Mouse (Mus musculus): ENCODE results near the gene Tesk2. TPM values are rescaled to one million over a fixed set of nuclear protein-coding genes. Genes with fewer than 3 reads are reported as not detected.

The Tesk2 gene
- polyA plus RNA-seq, 2 experiments = 1.6 to 3.2 TPM

DNA sequence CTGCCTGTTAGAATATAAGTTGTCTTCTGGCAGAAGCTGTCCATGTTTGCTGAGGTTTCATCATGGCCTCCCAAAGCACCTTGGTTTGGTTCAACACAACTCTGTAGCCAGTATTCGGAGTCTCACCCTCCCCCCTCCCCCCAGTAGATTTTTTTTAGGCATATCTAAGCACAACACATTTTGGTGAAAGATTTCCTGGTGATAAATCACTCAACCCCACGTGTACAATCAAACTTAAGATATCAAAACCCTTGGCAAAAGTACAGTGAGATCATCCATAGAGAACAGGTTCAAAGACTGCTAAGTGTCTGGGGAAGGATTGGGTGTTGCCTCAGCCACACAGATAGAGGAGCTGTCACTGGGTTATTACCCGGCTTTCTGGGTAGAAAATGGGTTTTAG is 90.3 kb downstream of the Tesk2 start:
- Histone ChIP-seq H3K36me3 (replicated peaks; ENCODE audit: control insufficient read depth, insufficient read depth, low read depth) (no peaks in the 10 kb centered on the region; the same call in 1 of the 2 replicates), H3K27ac (no peak overlapping the region), H3K4me2 (ENCODE audit: low read depth) (no peak overlapping the region), H3K27me3 (ENCODE audit: control insufficient read depth, insufficient read depth, low read length) (no peaks in the 10 kb centered on the region), H3K9ac (replicated peaks) (no peak overlapping the region), H3K9me3 (ENCODE audit: control insufficient read depth, low read length) (no peaks in the 10 kb centered on the region), H3K4me1 (replicated peaks; ENCODE audit: control insufficient read depth in 2 of 2, insufficient read depth in 2 of 2, low read length in 1 of 2) (peaks cover 8% of the 10 kb centered on the region in 2 experiments), H3K4me3 (ENCODE audit: insufficient read depth in 1 of 2, low read depth in 2 of 2, low read length in 2 of 2) (no peak overlapping the region)
- no peak for ATAC-seq (ENCODE audit: insufficient read depth)
- WGBS (ENCODE audit: insufficient replicate concordance) = 13% methylated on average over 3 of the region's 3 CpGs
- TF ChIP-seq CTCF (IDR thresholded peaks at IDR 0.05; ENCODE audit: low read depth) (no peak), EP300 (IDR thresholded peaks at IDR 0.05; ENCODE audit: low read depth) (no peak)
- DNase-seq (ENCODE audit: low read depth in 3 of 3, low spot score in 3 of 3) = no peak

DNA sequence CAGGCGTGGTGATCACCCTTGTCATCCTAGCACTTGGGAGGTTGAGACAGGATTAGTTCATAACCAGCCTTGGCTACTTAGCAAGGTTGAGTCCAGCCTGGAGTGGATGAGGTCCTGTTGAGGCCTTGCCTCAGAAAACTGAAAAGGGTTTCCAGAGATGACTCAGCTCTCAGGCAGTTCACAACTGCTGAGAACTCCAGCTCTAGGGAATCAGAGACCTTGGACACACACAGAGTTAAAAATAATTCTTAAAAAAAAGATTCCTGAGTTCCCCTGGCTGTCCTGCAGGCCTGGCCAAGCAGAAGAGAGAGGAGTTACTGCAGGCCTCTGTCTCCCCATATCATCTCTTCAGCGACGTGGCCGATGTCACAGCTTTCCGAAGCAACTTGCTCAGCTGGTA is 94.5 kb downstream of the Tesk2 start:
- Histone ChIP-seq H3K27me3 (ENCODE audit: control insufficient read depth, insufficient read depth, low read length) (peaks cover 5% of the 10 kb centered on the region), H3K27ac (no peak overlapping the region), H3K4me3 (ENCODE audit: insufficient read depth in 1 of 2, low read depth in 2 of 2, low read length in 2 of 2) (no peak overlapping the region), H3K9ac (replicated peaks) (no peak overlapping the region), H3K36me3 (replicated peaks; ENCODE audit: control insufficient read depth, insufficient read depth, low read depth) (no peaks in the 10 kb centered on the region), H3K9me3 (ENCODE audit: control insufficient read depth, low read length) (no peaks in the 10 kb centered on the region), H3K4me2 (ENCODE audit: low read depth) (no peak overlapping the region), H3K4me1 (replicated peaks; ENCODE audit: control insufficient read depth in 2 of 2, insufficient read depth in 2 of 2, low read length in 1 of 2) (0 out of 4 replicates have a peak, but pooled peaks cover 0 to 1% of the 10 kb centered on the region in 2 experiments)
- 83% methylated on average over 5 of the region's 5 CpGs for WGBS (ENCODE audit: insufficient replicate concordance)
- no peak for TF ChIP-seq EP300 (IDR thresholded peaks at IDR 0.05; ENCODE audit: low read depth)
- TF ChIP-seq CTCF (IDR thresholded peaks at IDR 0.05; ENCODE audit: low read depth) = no peak
- ATAC-seq (ENCODE audit: insufficient read depth) = no peak
- no peak for DNase-seq (ENCODE audit: low read depth in 3 of 3, low spot score in 3 of 3)

DNA sequence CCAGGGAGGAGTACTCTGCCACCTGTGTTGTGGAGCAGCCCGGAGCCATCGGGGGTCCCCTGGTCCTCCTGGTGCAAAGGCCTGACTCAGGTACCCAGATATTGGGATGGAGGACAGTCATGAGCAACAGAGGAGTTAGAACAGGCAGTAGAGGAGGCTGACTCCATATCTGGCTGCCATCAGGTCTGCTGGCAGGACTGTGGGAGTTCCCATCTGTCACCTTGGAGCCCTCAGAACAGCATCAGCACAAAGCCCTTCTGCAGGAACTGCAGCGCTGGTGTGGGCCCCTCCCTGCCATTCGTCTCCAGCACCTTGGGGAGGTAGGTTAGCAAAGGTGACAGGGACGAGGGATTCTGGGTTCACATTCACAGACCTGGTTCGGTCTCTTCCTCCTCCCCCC is 96.7 kb downstream of the Tesk2 start:
- WGBS (ENCODE audit: insufficient replicate concordance) = 62% methylated on average over 6 of the region's 6 CpGs
- no peak overlapping the region for H3K4me2 ChIP-seq (ENCODE audit: low read depth)
- H3K4me1 ChIP-seq (replicated peaks; ENCODE audit: control insufficient read depth in 2 of 2, insufficient read depth in 2 of 2, low read length in 1 of 2) = peaks cover 0 to 3% of the 10 kb centered on the region in 2 experiments; a peak in 1 of 4 replicates
- H3K36me3 ChIP-seq (replicated peaks; ENCODE audit: control insufficient read depth, insufficient read depth, low read depth) = no peaks in the 10 kb centered on the region
- no peak overlapping the region for H3K9ac ChIP-seq (replicated peaks)
- no peaks in the 10 kb centered on the region for H3K9me3 ChIP-seq (ENCODE audit: control insufficient read depth, low read length)
- no peak overlapping the region for H3K4me3 ChIP-seq (ENCODE audit: insufficient read depth in 1 of 2, low read depth in 2 of 2, low read length in 2 of 2)
- no peak for TF ChIP-seq EP300 (IDR thresholded peaks at IDR 0.05; ENCODE audit: low read depth)
- no peak for TF ChIP-seq CTCF (IDR thresholded peaks at IDR 0.05; ENCODE audit: low read depth)
- ATAC-seq (ENCODE audit: insufficient read depth) (no peak), DNase-seq (ENCODE audit: low read depth in 3 of 3, low spot score in 3 of 3) (no peak)
- no peak overlapping the region for H3K27ac ChIP-seq
- peaks cover 9% of the 10 kb centered on the region for H3K27me3 ChIP-seq (ENCODE audit: control insufficient read depth, insufficient read depth, low read length)

DNA sequence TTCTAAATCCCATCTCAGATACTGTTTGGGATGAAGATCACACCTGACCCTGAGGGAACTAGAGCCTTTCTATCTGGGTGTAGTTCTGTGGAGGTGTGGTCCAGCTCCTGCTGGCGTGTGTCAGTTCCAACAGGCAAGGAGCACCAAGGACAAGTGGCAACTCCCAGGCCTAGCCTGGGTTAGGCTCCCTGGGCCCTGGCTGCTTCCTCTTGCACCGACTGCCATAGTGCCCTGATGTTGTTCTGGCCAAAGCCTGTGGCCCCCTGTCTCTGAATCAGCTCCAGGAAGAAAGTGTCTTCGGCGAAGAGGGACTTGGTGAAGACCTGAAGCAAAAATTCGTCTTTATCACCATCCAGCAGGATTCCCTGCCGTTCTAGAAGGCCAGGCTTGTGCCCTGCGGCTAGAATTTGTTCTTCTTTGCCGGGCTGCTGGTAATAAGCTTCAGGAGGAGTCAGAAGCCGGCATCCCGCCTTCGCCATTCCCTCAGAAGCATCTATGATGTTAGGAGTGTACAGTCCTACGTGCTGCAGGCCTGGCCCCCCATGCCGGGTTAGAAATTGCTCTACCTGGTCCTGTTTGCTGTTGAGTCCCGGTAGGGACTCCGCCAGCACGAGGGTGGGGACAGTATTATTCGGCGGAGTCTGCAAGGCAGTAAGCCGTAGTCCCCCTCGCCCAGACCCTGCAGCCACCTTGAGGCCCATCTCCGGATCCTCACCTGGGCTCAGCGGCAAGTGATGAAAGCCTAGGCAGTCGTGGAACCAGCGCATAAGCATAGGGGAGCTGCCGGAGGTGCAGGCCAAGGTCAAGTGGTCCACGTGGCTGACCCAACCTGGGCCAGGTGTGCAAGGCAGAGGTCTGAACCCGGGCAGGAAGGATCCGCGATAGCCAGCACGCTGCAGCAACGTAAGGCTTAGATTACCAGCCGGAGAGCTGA is 99.5 kb downstream of the Tesk2 start:
- no peak for TF ChIP-seq CTCF (IDR thresholded peaks at IDR 0.05; ENCODE audit: low read depth)
- no peak for TF ChIP-seq EP300 (IDR thresholded peaks at IDR 0.05; ENCODE audit: low read depth)
- WGBS (ENCODE audit: insufficient replicate concordance) = 33% methylated on average over 32 of the region's 32 CpGs
- no peak for ATAC-seq (ENCODE audit: insufficient read depth)

More for the DNA sequence above, 99.5 kb downstream of the Tesk2 start:
- Histone ChIP-seq H3K27ac (no peak overlapping the region), H3K4me3 (ENCODE audit: insufficient read depth in 1 of 2, low read depth in 2 of 2, low read length in 2 of 2) (peak overlapping the region in 1 of 2 experiments; percentile 46; a peak in 2 of 4 replicates), H3K4me1 (replicated peaks; ENCODE audit: control insufficient read depth in 2 of 2, insufficient read depth in 2 of 2, low read length in 1 of 2) (peaks cover 3 to 10% of the 10 kb centered on the region in 2 experiments; a peak in 3 of 4 replicates), H3K9ac (replicated peaks) (no peak overlapping the region), H3K36me3 (replicated peaks; ENCODE audit: control insufficient read depth, insufficient read depth, low read depth) (no peaks in the 10 kb centered on the region), H3K4me2 (ENCODE audit: low read depth) (peak overlapping the region; percentile 76), H3K9me3 (ENCODE audit: control insufficient read depth, low read length) (no peaks in the 10 kb centered on the region), H3K27me3 (ENCODE audit: control insufficient read depth, insufficient read depth, low read length) (peaks cover 9% of the 10 kb centered on the region)
- DNase-seq (ENCODE audit: low read depth in 3 of 3, low spot score in 3 of 3) = no peak

All from liver, embryonic 14.5 days (tissue).